Mouse (Mus musculus): Measurements from ENCODE around the gene Olfr491. TPM values are rescaled to one million over a fixed set of nuclear protein-coding genes. Genes with fewer than 3 reads are reported as not detected.

Gene Olfr491
- polyA plus RNA-seq (2016; fragmentation: Nextera tagmentation; extraction: Ambion mirVana) = not detected in 2 replicates

DNA sequence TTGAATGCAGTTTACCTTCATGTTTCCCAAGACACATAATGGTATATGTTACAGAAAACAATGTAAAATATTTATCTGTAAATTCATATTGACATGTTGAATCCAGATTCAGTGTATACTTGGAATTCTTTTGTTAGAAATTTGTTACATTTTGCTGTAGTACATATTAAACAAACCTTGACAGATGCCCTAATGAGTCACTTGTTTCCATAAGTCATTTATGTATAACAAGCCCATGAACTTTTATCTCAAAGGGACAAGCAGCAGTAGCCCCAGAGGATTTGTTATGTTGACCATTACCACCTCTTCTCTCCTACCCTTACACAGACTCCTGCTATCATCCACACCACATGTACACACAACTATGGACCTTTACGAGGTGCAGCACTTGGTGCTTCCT, at the start of gene Olfr491:
TSS of gene Olfr491 (plus strand) at position 301 of the 400 bp plus-strand sequence.
- Histone ChIP-seq H3K36me3 (no peaks in the 10 kb centered on the region), H3K4me2 (replicated peaks) (no peak within 1 kb of the TSS), H3K27ac (no peak within 1 kb of the TSS), H3K9me3 (no peaks in the 10 kb centered on the region), H3K4me1 (no peaks in the 10 kb centered on the region), H3K9ac (no peak within 1 kb of the TSS), H3K27me3 (replicated peaks) (no peaks in the 10 kb centered on the region), H3K4me3 (no peak within 1 kb of the TSS)
- 69% methylated on average over 1 of the region's 1 CpGs for WGBS
- ATAC-seq (ENCODE audit: low FRiP score, low read depth) = no peak

DNA sequence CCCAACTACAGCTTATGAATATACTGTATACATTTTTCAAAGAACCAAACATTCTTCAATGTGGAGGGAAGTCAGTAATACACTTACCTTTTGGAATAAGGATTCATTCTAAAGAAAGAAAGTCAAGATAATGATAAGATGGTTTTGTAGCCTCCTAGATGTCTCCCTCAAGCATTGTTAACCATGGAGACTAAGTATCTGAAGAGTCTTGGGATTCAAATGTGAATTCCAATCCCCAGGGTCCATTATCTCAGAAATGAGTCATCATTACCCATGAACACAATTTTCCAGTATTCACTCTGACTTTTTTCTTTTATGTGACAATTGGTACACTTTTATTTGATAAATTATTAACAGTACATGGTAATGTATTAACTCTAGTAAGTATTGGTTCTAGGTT, 24.4 kb upstream of the Olfr491 start, which contains the start of gene Olfr490:
TSS of gene Olfr490 (minus strand) at position 101 of the 400 bp plus-strand sequence.
- Histone ChIP-seq H3K4me3 (no peak within 1 kb of the TSS), H3K9me3 (no peaks in the 10 kb centered on the region), H3K27me3 (replicated peaks) (no peaks in the 10 kb centered on the region), H3K36me3 (no peaks in the 10 kb centered on the region), H3K9ac (no peak within 1 kb of the TSS), H3K4me1 (no peaks in the 10 kb centered on the region), H3K4me2 (replicated peaks) (no peak within 1 kb of the TSS), H3K27ac (no peak within 1 kb of the TSS)
- no peak for ATAC-seq (ENCODE audit: low FRiP score, low read depth)

DNA sequence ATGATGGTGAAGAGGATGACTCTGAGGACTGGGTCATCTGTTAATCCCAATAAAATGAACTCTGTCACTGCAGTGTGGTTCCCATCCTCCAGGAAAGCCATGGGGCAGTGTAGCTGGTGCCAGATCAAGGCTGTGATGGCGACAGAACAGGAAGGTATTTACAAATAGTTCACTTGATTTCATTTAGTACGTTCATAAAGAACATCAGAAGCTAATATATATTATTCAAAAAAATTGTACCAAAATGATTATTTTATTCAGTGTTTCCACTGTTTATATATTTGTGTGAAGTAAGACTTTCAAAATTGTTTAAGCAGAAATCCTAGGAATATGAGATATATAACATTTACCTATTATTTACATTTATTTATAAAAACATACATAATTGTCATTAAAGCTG, 10.3 kb downstream of the Olfr491 start, which contains the start of gene Olfr492:
TSS of gene Olfr492 (minus strand) at position 101 of the 400 bp plus-strand sequence.
- Histone ChIP-seq H3K4me3 (no peak within 1 kb of the TSS), H3K27me3 (replicated peaks) (no peaks in the 10 kb centered on the region), H3K9ac (no peak within 1 kb of the TSS), H3K9me3 (no peaks in the 10 kb centered on the region), H3K4me2 (replicated peaks) (no peak within 1 kb of the TSS), H3K36me3 (no peaks in the 10 kb centered on the region), H3K4me1 (no peaks in the 10 kb centered on the region), H3K27ac (no peak within 1 kb of the TSS)
- WGBS = 89% methylated on average over 2 of the region's 2 CpGs
- no peak for ATAC-seq (ENCODE audit: low FRiP score, low read depth)

DNA sequence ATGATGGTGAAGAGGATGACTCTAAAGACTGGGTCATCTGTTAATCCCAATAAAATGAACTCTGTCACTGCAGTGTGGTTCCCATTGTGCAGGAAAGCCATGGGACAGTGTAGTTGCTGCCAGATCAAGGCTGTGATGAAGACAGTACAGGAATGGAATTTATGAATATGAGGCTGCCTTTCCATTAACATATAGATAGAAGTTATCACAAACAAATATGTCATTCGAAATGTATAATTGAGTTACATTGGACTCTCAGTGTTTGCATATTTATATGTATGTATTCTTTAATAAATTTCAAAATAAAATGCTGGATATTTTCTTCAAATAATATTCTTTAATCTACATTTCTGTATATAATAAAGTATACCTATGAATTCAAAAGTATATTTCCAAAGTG, 33.6 kb downstream of the Olfr491 start, which contains the start of gene Olfr493:
TSS of gene Olfr493 (minus strand) at position 101 of the 400 bp plus-strand sequence.
- WGBS = 75% methylated on average over 1 of the region's 1 CpGs
- H3K4me2 ChIP-seq (replicated peaks) = no peak within 1 kb of the TSS

DNA sequence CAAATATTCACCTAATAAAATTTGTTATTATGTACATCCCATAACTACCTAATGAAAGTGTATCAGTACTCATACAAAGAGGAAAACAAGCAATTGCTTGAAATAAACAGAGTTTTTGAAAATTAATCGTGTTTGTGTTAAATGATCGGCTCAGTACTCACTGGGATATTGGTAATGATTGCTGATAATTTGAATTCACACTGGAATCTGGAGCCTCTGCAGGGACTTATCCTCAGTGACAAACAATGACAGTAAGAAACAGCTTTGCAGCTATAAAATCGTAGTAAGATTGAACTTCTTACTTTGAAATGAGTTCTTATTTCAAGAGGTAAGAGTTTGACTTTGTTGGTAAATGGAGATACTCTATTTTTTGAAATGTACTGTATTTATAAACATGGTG, 51.8 kb downstream of the Olfr491 start, which contains the start of gene Olfr494:
TSS of gene Olfr494 (plus strand) at position 301 of the 400 bp plus-strand sequence.
- Histone ChIP-seq H3K4me3 (no peak within 1 kb of the TSS), H3K36me3 (no peaks in the 10 kb centered on the region), H3K9me3 (no peaks in the 10 kb centered on the region), H3K27ac (no peak within 1 kb of the TSS), H3K9ac (no peak within 1 kb of the TSS), H3K4me2 (replicated peaks) (no peak within 1 kb of the TSS), H3K27me3 (replicated peaks) (no peaks in the 10 kb centered on the region), H3K4me1 (no peaks in the 10 kb centered on the region)
- WGBS = 85% methylated on average over 3 of the region's 3 CpGs
- ATAC-seq (ENCODE audit: low FRiP score, low read depth) = no peak

More for the DNA sequence above, 33.6 kb downstream of the Olfr491 start, which contains the start of gene Olfr493:
- Histone ChIP-seq H3K9me3 (no peaks in the 10 kb centered on the region), H3K4me3 (no peak within 1 kb of the TSS), H3K27me3 (replicated peaks) (no peaks in the 10 kb centered on the region), H3K4me1 (no peaks in the 10 kb centered on the region), H3K27ac (no peak within 1 kb of the TSS), H3K36me3 (no peaks in the 10 kb centered on the region), H3K9ac (no peak within 1 kb of the TSS)
- no peak for ATAC-seq (ENCODE audit: low FRiP score, low read depth)

Other genes starting within 250 kb of the Olfr491 start
- gene Olfr480, start 246.1 kb upstream of the Olfr491 start, polyA plus RNA-seq (2016; fragmentation: Nextera tagmentation; extraction: Ambion mirVana) = not detected in 2 replicates
- not detected in 2 replicates for gene Olfr481, start 233.6 kb upstream of the Olfr491 start, polyA plus RNA-seq (2016; fragmentation: Nextera tagmentation; extraction: Ambion mirVana)
- 0.14 TPM in 1 of 2 replicates, not detected in the other for gene Olfr482, start 215.9 kb upstream of the Olfr491 start, polyA plus RNA-seq (2016; fragmentation: Nextera tagmentation; extraction: Ambion mirVana)
- not detected in 2 replicates for gene Olfr483, start 212.6 kb upstream of the Olfr491 start, polyA plus RNA-seq (2016; fragmentation: Nextera tagmentation; extraction: Ambion mirVana)
- gene Olfr484, start 186.0 kb upstream of the Olfr491 start, polyA plus RNA-seq (2016; fragmentation: Nextera tagmentation; extraction: Ambion mirVana) = not detected in 2 replicates
- not detected in 2 replicates for gene Olfr485, start 153.6 kb upstream of the Olfr491 start, polyA plus RNA-seq (2016; fragmentation: Nextera tagmentation; extraction: Ambion mirVana)
- not detected in 2 replicates for gene Olfr486, start 140.7 kb upstream of the Olfr491 start, polyA plus RNA-seq (2016; fragmentation: Nextera tagmentation; extraction: Ambion mirVana)
- gene Olfr487, start 98.8 kb upstream of the Olfr491 start, polyA plus RNA-seq (2016; fragmentation: Nextera tagmentation; extraction: Ambion mirVana) = not detected in 2 replicates
- gene Olfr488, start 55.1 kb upstream of the Olfr491 start, polyA plus RNA-seq (2016; fragmentation: Nextera tagmentation; extraction: Ambion mirVana) = not detected in 2 replicates
- not detected in 2 replicates for gene Olfr490, start 24.5 kb upstream of the Olfr491 start, polyA plus RNA-seq (2016; fragmentation: Nextera tagmentation; extraction: Ambion mirVana)
- gene Olfr492, start 10.2 kb downstream of the Olfr491 start, polyA plus RNA-seq (2016; fragmentation: Nextera tagmentation; extraction: Ambion mirVana) = not detected in 2 replicates
- gene Olfr493, start 33.5 kb downstream of the Olfr491 start, polyA plus RNA-seq (2016; fragmentation: Nextera tagmentation; extraction: Ambion mirVana) = not detected in 2 replicates
- gene Olfr494, start 51.9 kb downstream of the Olfr491 start, polyA plus RNA-seq (2016; fragmentation: Nextera tagmentation; extraction: Ambion mirVana) = not detected in 2 replicates
- not detected in 2 replicates for gene Olfr495, start 79.7 kb downstream of the Olfr491 start, polyA plus RNA-seq (2016; fragmentation: Nextera tagmentation; extraction: Ambion mirVana)
- not detected in 2 replicates for gene Olfr497, start 107.0 kb downstream of the Olfr491 start, polyA plus RNA-seq (2016; fragmentation: Nextera tagmentation; extraction: Ambion mirVana)
- gene Olfr498, start 151.9 kb downstream of the Olfr491 start, polyA plus RNA-seq (2016; fragmentation: Nextera tagmentation; extraction: Ambion mirVana) = not detected in 2 replicates
- gene Olfr502, start 211.6 kb downstream of the Olfr491 start, polyA plus RNA-seq (2016; fragmentation: Nextera tagmentation; extraction: Ambion mirVana) = not detected in 2 replicates
- gene Olfr503, start 231.1 kb downstream of the Olfr491 start, polyA plus RNA-seq (2016; fragmentation: Nextera tagmentation; extraction: Ambion mirVana) = not detected in 2 replicates